Mouse (Mus musculus) MN1 (cell line): ENCODE results near the gene Lypd8.
"Not testable (repeated sequence)": the region's sequence is repeated elsewhere in the genome, so short reads cannot be mapped to it uniquely, and the experiment has no call there.

ENCODE experiments used
- DNase-seq: peaks from one replicate; pipeline ENCODE4 v3.0.0-alpha.2; 2016; ENCODE audit warnings: low spot score

Lypd8 gene

GRCm38 (mm10) chr11:58378763-58379278, at the start of gene Lypd8:
Lypd8 (plus strand) TSS chr11:58379043.
- no peak for DNase-seq

- no peak for DNase-seq
Measured at GRCm38 (mm10) chr11:58329906-58330275, 49.0 kb upstream of the Lypd8 start.

GRCm38 (mm10) chr11:58330276-58331148, 48.3 kb upstream of the Lypd8 start, which contains the start of the genes Zfp672 and Sh3bp5l:
Zfp672 (minus strand) TSS chr11:58330339.
Sh3bp5l (plus strand) TSS chr11:58330724.
- peak; percentile 99 for DNase-seq

GRCm38 (mm10) chr11:58331149-58331495, 47.7 kb upstream of the Lypd8 start:
- no peak for DNase-seq

GRCm38 (mm10) chr11:58331546-58331945, 47.3 kb upstream of the Lypd8 start:
- no peak for DNase-seq

- peak; percentile 52 for DNase-seq
Measured at GRCm38 (mm10) chr11:58334746-58335145, 44.1 kb upstream of the Lypd8 start.

- DNase-seq, result no peak
Measured at GRCm38 (mm10) chr11:58346745-58347144, 32.1 kb upstream of the Lypd8 start.

GRCm38 (mm10) chr11:58350628-58351027, 28.2 kb upstream of the Lypd8 start:
- DNase-seq, result no peak

GRCm38 (mm10) chr11:58351179-58351578, 27.7 kb upstream of the Lypd8 start:
- DNase-seq, result no peak

GRCm38 (mm10) chr11:58352681-58353548, 25.9 kb upstream of the Lypd8 start:
- DNase-seq, result no peak

- no peak for DNase-seq
Measured at GRCm38 (mm10) chr11:58353709-58354108, 25.1 kb upstream of the Lypd8 start.

- no peak for DNase-seq
Measured at GRCm38 (mm10) chr11:58354476-58354875, 24.4 kb upstream of the Lypd8 start.

GRCm38 (mm10) chr11:58354927-58355326, 23.9 kb upstream of the Lypd8 start:
- no peak for DNase-seq

- no peak for DNase-seq
Measured at GRCm38 (mm10) chr11:58357042-58357441, 21.8 kb upstream of the Lypd8 start.

- DNase-seq, result no peak
Measured at GRCm38 (mm10) chr11:58357844-58358534, 20.9 kb upstream of the Lypd8 start.

- not testable (repeated sequence) for DNase-seq
Measured at GRCm38 (mm10) chr11:58362562-58362961, 16.3 kb upstream of the Lypd8 start.

GRCm38 (mm10) chr11:58364454-58364853, 14.4 kb upstream of the Lypd8 start:
- DNase-seq, result no peak

- DNase-seq, result not testable (repeated sequence)
Measured at GRCm38 (mm10) chr11:58366191-58366590, 12.7 kb upstream of the Lypd8 start.

GRCm38 (mm10) chr11:58377273-58377672, 1.6 kb upstream of the Lypd8 start:
- no peak for DNase-seq

- DNase-seq, result no peak
Measured at GRCm38 (mm10) chr11:58377686-58378085, 1.2 kb upstream of the Lypd8 start.

GRCm38 (mm10) chr11:58379516-58379915, 673 bp downstream of the Lypd8 start:
- DNase-seq, result no peak

- no peak for DNase-seq
Measured at GRCm38 (mm10) chr11:58382471-58382870, 3.6 kb downstream of the Lypd8 start.
